Mouse (Mus musculus) left cerebral cortex, postnatal 14 days (tissue): ENCODE data around the gene Akap6. TPM values are rescaled to one million over a fixed set of nuclear protein-coding genes. Genes with fewer than 3 reads are reported as not detected.

ENCODE experiments used
- DNase-seq, 2 experiments: peaks; one replicate each; pipeline ENCODE4 v3.0.0; 2021 to 2022; ENCODE audit warnings: low spot score in 2 of 2, mixed read lengths in 1 of 2
- intact Hi-C: fragments of 180-260 bp; cut with DNase I; formaldehyde crosslinking; loops from one replicate; pipeline ENCODE4 v1.15.1; 2025
- long read RNA-seq, 2 experiments: library from polyadenylated mRNA; stranded (forward); transcript quantifications; one replicate each; pipeline ENCODE4 v2.0.0; 2021
- total RNA-seq, 2 experiments: library from RNA; stranded (reverse); gene quantifications; 2 replicates each; pipeline ENCODE4 v1.2.3; 2021

Akap6 gene
- 100 to 1,000 TPM; 183 to 196 TPM for total RNA-seq
- long read RNA-seq, experiment 1, full-length matches to known transcripts, result 11 of 47 reads
- long read RNA-seq, experiment 1, partial matches to known transcripts, result 32 of 47 reads
- long read RNA-seq, experiment 1, other reads (novel, unspliced or antisense), result 4 of 47 reads
- long read RNA-seq, experiment 2, full-length matches to known transcripts, result 3 of 20 reads
- long read RNA-seq, experiment 2, partial matches to known transcripts, result 12 of 20 reads
- long read RNA-seq, experiment 2, other reads (novel, unspliced or antisense), result 5 of 20 reads

- intact Hi-C loops, result loop anchor here (10.0 kb wide), 1 partner anchor 196 kb away; no protein-coding TSS in a partner anchor
Measured at GRCm38 (mm10) chr12:52699146-52699545, at the start of gene Akap6. Gene Akap6 (plus strand): TSS chr12:52699383.

DNA sequence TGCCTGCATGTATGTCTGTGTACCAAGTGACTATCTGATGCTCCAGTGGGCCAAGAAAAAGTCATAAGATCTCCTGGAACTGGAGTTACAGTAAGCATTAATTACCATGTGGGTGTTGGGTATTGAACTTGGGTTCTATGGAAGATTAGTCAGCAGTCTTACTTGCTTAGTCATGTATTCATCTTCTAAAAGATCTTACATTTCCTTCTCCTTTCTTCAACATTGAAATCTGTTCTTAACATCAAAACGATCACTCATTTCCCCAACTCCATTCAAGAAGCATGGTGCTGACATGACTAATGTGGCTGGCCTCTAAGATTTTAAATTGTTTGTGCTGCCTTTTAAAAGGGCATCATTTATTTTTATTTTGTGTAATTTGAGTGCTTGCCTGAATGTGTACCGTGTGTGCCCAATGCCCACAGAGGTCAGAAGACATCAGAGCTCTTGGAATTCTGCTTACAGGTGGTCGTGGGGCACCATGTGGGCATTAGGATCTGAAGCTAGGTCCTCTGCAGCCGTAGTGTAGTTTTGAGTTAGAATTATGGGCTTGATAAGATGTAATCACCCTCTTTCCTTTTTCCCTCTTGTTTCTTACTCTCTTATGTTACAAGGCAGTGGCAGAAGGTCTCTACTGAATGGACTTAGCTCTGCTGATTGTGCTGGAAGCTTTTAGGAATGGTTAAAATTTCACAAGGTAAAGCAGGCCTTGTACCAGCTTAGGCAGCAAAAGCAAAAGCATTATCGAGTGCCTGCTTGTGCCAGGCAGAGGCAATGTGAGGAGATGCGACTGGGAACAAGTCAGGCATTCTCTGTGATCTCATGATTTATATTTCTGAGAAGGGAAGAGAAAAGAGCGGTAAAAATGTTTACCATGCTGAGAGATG lies 36.0 kb upstream of the Akap6 start:
- DNase-seq, result no peak

More at GRCm38 (mm10) chr12:52699146-52699545, at the start of gene Akap6:
- DNase-seq, result peak; percentile 89 to 98

GRCm38 (mm10) chr12:52664944-52665343 lies 34.2 kb upstream of the Akap6 start:
- intact Hi-C loops, result no loop called here
- DNase-seq, result no peak

More for the DNA sequence above, 36.0 kb upstream of the Akap6 start:
- intact Hi-C loops, result no loop called here

GRCm38 (mm10) chr12:52671436-52671835 lies 27.7 kb upstream of the Akap6 start:
- DNase-seq, result no peak
- intact Hi-C loops, result no loop called here

DNA sequence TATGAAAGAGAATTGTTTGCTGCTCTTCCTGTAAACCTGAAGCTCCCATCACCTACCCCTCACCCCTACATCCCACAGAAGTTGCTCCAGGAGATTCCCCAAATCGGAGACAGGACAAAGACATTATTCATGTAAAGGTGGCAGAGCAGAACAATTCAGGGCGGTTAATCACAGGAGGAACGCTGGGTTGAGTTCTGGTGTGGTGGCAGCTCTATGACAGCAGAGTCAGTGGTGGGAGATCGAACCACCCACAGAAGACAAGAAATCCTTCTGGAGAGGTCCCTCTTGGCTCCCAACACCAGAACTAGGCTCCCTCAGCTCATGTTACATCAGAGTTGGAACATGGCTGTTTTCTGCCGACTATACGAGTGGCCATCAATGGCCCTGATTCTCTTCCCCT lies 27.2 kb upstream of the Akap6 start:
- no peak for DNase-seq
- intact Hi-C loops, result no loop called here

DNA sequence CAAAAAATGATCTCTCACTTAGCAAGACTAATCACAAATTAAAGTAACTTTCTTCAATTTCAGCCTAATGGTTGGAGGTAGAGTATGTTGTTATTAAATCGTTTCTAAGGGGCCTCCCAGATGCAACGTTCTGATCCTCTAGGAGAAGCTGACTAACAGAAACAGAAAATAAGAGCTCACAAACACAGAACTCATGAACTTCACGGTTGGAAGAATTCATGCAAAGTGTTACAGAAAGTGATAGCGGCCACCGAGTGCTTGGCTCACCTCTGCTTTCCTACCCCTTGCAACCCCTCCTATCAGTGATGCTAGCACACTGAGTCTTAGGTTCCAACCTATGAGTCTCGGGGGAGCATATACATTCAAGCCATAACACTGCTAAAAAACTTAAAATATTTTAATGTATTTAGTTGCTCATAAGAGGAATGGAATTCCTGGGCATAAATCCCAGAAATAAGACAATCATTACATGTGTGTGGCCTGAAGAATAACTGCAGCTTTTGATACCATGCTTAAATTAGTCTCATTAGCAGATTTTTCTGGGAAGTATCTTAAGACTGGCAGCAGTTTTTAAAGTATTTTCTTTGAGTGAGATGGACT lies 25.7 kb upstream of the Akap6 start:
- intact Hi-C loops, result no loop called here
- DNase-seq, result no peak

GRCm38 (mm10) chr12:52675010-52675409 lies 24.2 kb upstream of the Akap6 start:
- DNase-seq, result no peak
- intact Hi-C loops, result no loop called here

DNA sequence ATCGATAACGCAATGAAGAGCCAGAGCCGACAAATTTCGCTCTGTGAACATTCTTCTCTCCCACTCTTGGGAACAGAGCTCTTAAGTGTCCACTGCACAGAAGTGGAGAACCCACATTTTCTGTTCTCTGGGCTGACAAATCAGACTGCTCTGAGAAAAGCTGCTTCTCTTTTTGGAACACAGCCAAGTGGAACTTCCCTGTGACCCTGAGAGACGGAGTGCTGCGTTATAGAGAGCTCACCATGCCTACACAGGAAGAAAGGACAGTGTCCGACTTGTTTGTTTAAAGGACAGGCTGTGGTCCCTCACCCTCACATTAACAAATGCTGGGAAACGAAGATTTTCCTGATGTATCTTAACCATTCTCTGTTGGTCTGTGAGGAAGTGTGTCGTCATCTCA lies 11.8 kb upstream of the Akap6 start:
- intact Hi-C loops, result no loop called here
- no peak for DNase-seq

GRCm38 (mm10) chr12:52688712-52689111 lies 10.5 kb upstream of the Akap6 start:
- intact Hi-C loops, result no loop called here
- DNase-seq, result no peak

GRCm38 (mm10) chr12:52691552-52691951 lies 7.6 kb upstream of the Akap6 start:
- intact Hi-C loops, result loop anchor here (10.0 kb wide), 1 partner anchor 203 kb away; no protein-coding TSS in a partner anchor
- DNase-seq, result no peak

DNA sequence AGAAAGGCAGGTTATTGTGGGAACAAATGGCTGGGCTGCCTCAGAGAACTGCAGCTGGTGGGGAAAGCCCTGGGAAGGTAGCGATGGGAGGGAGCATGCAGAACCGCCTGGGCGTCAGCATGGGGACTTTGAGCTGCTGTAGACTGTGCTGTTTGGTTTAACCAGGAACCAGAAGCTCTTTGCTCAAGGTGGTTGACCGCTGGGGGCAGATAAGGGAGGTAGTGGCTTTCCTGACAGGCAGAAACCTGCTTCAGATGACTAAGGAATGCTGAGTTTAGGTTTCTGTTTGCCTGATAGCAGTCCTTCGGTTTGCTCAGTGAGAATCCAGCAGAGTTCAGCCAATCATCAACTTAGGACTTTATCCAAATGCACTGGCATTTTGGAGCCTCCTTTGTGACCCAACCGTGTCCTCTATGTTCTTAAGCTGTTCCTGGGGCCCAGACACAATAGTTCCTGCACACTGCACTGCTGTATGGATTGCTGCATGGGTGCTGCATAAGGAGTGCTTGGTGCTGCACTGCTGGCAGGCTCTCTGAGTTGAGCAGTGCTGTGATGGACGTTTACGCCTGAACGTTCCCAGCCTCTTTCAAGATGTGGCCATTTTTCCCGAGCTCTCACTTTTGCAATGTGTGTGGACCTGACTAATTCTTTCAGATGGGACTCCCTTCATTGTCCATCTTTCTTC lies 6.8 kb upstream of the Akap6 start:
- no peak for DNase-seq
- intact Hi-C loops, result loop anchor here (10.0 kb wide), 1 partner anchor 202 kb away; no protein-coding TSS in a partner anchor

DNA sequence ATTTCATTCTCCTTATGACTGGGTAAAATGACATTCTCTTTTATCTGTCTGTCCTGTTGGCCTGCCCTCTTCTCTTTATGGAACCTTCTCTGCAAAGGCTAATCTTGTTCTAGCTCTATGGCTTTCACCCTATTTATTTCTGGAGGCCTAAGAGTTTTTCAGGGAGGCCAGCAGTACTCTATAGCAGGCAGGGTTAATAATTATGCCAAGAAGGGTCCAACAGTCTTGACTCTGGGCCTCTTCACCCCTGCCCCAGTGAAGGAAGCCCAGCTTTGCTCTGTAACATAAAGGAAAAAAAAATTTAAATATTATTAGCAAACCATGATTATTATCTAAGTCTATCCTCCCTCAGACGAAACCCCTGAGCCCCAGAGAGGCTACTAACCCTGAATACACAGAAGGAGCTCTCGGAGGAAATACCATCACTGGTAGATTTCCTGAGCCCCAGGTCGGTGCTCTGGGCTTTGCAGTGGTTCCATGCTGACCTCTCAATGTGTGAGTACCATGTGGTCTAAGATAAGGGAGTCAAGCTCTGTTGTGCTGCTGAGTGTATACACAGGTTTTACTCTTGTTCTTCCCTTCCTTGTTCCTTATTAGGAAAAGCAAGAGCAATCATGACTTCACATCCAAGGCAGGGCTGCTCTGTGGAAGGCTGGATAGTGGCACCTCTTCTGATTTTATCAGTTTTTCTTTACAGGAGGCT lies 1.6 kb upstream of the Akap6 start:
- DNase-seq, result no peak
- intact Hi-C loops, result loop anchor here (10.0 kb wide), 1 partner anchor 197 kb away; no protein-coding TSS in a partner anchor

- no peak for DNase-seq
- intact Hi-C loops, result loop anchor here (10.0 kb wide), 1 partner anchor 196 kb away; no protein-coding TSS in a partner anchor
Measured at GRCm38 (mm10) chr12:52698276-52698930, 780 bp upstream of the Akap6 start.

DNA sequence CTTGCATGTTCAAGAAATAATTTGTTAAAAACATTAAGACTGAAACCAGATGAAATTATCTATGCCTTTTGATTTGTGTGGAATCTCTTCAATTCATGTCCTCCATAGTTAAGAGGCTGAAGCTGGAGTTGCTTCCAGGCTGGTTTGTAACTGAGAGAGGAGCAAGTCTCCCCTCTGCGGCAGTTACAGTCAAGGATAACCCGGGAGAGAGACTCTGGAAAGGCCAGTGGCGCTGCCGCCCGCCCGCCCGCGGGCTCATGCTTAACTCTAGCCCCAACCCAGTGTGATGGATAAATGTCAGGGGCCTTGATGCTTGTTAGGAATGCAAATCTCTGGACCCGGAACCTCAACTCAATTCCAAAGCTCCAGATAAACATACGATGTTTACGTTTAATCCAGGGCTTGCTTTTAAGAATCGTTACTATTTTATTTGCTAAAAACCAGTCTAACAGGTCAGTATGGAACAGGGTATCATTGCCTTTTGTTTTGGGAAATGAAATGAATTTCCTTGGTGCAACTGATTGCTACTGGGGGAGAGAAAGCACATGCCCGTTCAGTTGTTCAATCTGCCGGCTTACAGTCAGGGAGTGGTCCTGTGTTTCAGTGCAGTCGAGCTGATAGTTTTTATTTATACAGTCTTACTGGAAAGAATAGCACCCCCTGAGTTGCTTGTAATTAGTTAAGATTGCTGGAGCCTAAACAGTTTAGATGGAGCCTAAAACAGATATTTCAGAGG lies 946 bp downstream of the Akap6 start:
- DNase-seq, result no peak
- intact Hi-C loops, result loop anchor here (5.0 to 10.0 kb wide), 2 partner anchors 72 to 195 kb away; no protein-coding TSS in a partner anchor

DNA sequence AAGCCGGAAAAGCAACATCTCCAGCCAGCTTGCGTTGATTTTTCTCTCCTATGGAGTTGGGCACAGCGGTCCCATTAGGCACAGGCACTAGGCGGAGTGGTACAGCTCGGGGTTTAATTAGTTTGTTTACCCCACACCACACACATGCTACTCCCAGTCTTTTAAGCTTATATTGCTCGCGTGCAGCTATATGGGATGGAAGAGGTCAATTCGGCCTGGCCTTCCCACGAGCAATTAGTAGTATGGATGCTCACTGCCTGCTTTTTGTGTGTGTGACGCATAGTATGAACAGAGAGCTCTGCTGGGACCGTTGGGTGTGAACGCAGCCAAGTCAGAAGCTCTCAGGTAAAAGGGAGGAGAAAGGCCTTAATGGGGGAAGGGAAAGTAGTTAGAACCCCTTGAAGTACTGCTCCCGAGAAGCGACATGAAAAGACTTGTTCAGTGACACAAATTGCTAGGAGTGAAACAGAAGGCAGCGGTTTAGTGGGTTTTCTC lies 1.6 kb downstream of the Akap6 start:
- DNase-seq, result no peak
- intact Hi-C loops, result loop anchor here (5.0 kb wide), 1 partner anchor 72 kb away; no protein-coding TSS in a partner anchor

DNA sequence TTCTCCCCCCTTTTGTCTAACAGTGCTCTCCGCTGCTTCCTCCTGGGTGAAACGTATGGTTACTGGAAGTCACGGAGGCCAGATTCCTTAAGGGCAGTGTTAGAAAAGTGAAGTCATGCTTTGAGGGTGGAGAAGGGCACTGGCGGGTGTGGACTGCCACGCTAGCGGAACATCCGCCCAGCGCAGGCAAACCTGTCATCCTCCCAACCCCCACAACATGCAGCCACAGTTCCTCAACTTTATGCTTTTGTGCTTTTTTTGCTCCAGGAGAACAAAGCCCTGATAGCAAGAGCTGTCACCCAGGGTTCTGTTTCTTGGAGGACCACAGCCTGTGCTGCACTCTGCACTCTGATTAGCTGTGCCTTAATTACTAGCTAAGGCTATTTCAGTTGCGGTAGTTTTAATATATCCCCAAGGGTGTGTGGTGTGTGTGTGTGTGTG lies 2.0 kb downstream of the Akap6 start:
- DNase-seq, result no peak

GRCm38 (mm10) chr12:52702368-52702967 lies 3.3 kb downstream of the Akap6 start:
- no peak for DNase-seq
- intact Hi-C loops, result loop anchor here (5.0 kb wide), 1 partner anchor 70 kb away; no protein-coding TSS in a partner anchor

More for the DNA sequence above, 2.0 kb downstream of the Akap6 start:
- intact Hi-C loops, result loop anchor here (5.0 kb wide), 1 partner anchor 71 kb away; no protein-coding TSS in a partner anchor
